Comparison of ENCODE assay signal across 39 mouse cellular contexts in genomic region chr2:164603482-164603881, GRCm38 (mm10). TPM values are rescaled to one million over a fixed set of nuclear protein-coding genes. Genes with fewer than 3 reads are reported as not detected.
DNase-seq lines count a peak whose midpoint lies in the region; ATAC-seq and TF ChIP-seq lines count a peak whose summit lies in the region.
"Had no signal": no experiment of that assay in that cellular context is flagged by ENCODE, and none has a peak within 500 bp of the region (broad histone marks: within the 10 kb centered on the region; RNA-seq: fewer than 3 reads in every experiment).

No protein-coding gene starts in this region.

- H3K4me2 ChIP-seq in lung, postnatal 0 days (replicated peaks; ENCODE audit: low read depth, low read length), result no peak overlapping the region
- H3K4me2 ChIP-seq: embryonic facial prominence, embryonic 12.5 days; heart, embryonic 11.5 days; hindbrain, embryonic 13.5 days; midbrain, embryonic 11.5 days; neural tube, embryonic 13.5 days had no signal

- no peak for TF ChIP-seq EP300 in lung, postnatal 0 days (IDR thresholded peaks at IDR 0.05)

- no peak for ATAC-seq in lung, postnatal 0 days
- ATAC-seq: forebrain, embryonic 16.5 days; inflammation-experienced regulatory T-cells, adult 6 months; Patski had no signal

- no peak overlapping the region for H3K4me3 ChIP-seq in layer of hippocampus, adult 2 months
- no peak overlapping the region for H3K4me3 ChIP-seq in lung, postnatal 0 days (ENCODE audit: low read depth, low read length)
- H3K4me3 ChIP-seq in ES-E14 (ENCODE audit: insufficient read depth in 1 of 2, low read depth in 1 of 2, low read length in 2 of 2, poor library complexity in 1 of 2, severe bottlenecking in 1 of 2), result no peak overlapping the region
- H3K4me3 ChIP-seq: embryonic facial prominence, embryonic 12.5 days; gastrocnemius, adult 2 months; hindbrain, embryonic 13.5 days; neural tube, embryonic 13.5 days had no signal

- no peaks in the 10 kb centered on the region for H3K4me1 ChIP-seq in lung, postnatal 0 days (ENCODE audit: insufficient read depth, low read depth, low read length)
- no peaks in the 10 kb centered on the region for H3K4me1 ChIP-seq in ES-E14 (ENCODE audit: control insufficient read depth in 2 of 2, insufficient read depth in 2 of 2, low read length in 2 of 2, poor library complexity in 1 of 2)
- H3K4me1 ChIP-seq: embryonic facial prominence, embryonic 12.5 days; hindbrain, embryonic 13.5 days; neural tube, embryonic 13.5 days had no signal

- H3K27me3 ChIP-seq in lung, postnatal 0 days (replicated peaks; ENCODE audit: insufficient read depth, low read length), result no peaks in the 10 kb centered on the region
- H3K27me3 ChIP-seq: hindbrain, embryonic 13.5 days; neural tube, embryonic 13.5 days; Patski had no signal

- peak; percentile 28 for TF ChIP-seq CTCF in layer of hippocampus, adult 2 months (conservative IDR thresholded peaks at IDR 0.05)
- TF ChIP-seq CTCF in lung, postnatal 0 days (IDR thresholded peaks at IDR 0.05), result peak; percentile 13; the same call in 1 of the 2 replicates
- TF ChIP-seq CTCF in brain, embryonic 14.5 days (IDR thresholded peaks at IDR 0.05; ENCODE audit: borderline replicate concordance, extremely low read depth, insufficient read depth, insufficient read length), result peak; percentile 18; the same call in 1 of the 2 replicates

- H3K9me3 ChIP-seq in lung, postnatal 0 days (ENCODE audit: low read length), result no peaks in the 10 kb centered on the region
- no peaks in the 10 kb centered on the region for H3K9me3 ChIP-seq in ES-E14 (ENCODE audit: control insufficient read depth, insufficient read depth, low read depth, low read length)
- H3K9me3 ChIP-seq: hindbrain, embryonic 13.5 days; neural tube, embryonic 13.5 days had no signal

- 91% methylated on average over 3 of the region's 3 CpGs for WGBS in lung, postnatal 0 days

- H3K9ac ChIP-seq in lung, postnatal 0 days (replicated peaks; ENCODE audit: low read depth), result no peak overlapping the region
- H3K9ac ChIP-seq in ES-E14 (ENCODE audit: insufficient read depth, low read depth, low read length, poor library complexity, severe bottlenecking), result no peak overlapping the region
- H3K9ac ChIP-seq: embryonic facial prominence, embryonic 12.5 days; hindbrain, embryonic 13.5 days; neural tube, embryonic 13.5 days had no signal

- in situ Hi-C loops in ES-E14 (cut with MboI; ENCODE audit: low sequenced_read_pairs in 2 of 2, unreplicated experiment in 2 of 2), result no loop called here

- no peak overlapping the region for H3K27ac ChIP-seq in layer of hippocampus, adult 2 months
- H3K27ac ChIP-seq in lung, postnatal 0 days (ENCODE audit: low read length), result no peak overlapping the region
- no peak overlapping the region for H3K27ac ChIP-seq in ES-E14 (ENCODE audit: insufficient read depth, low read depth, low read length, poor library complexity, severe bottlenecking)
- H3K27ac ChIP-seq: embryonic facial prominence, embryonic 12.5 days; gastrocnemius, adult 2 months; hindbrain, embryonic 13.5 days; neural tube, embryonic 13.5 days had no signal

- H3K36me3 ChIP-seq in lung, postnatal 0 days (ENCODE audit: insufficient read depth, low read length), result no peaks in the 10 kb centered on the region
- no peaks in the 10 kb centered on the region for H3K36me3 ChIP-seq in ES-E14 (ENCODE audit: control insufficient read depth, insufficient read depth, low read length, poor library complexity, severe bottlenecking)
- H3K36me3 ChIP-seq: embryonic facial prominence, embryonic 12.5 days; hindbrain, embryonic 13.5 days; neural tube, embryonic 13.5 days had no signal

- DNase-seq in layer of hippocampus, adult 2 months (ENCODE audit: low spot score in 2 of 2), result no peak
- DNase-seq in layer of hippocampus, adult 18-20 months (ENCODE audit: low spot score in 2 of 2), result no peak
- no peak for DNase-seq in lung, postnatal 0 days (ENCODE audit: low spot score)
- no peak for DNase-seq in lung, postnatal 25 days (ENCODE audit: low spot score)
- peak; percentile 35 for DNase-seq in ES-E14 (ENCODE audit: low read depth, low spot score)
- no peak for DNase-seq in brain, embryonic 14.5 days (ENCODE audit: low read depth)
- no peak for DNase-seq in right cerebral cortex, postnatal 36 days (ENCODE audit: low spot score in 2 of 2)
- no peak for DNase-seq in adipocyte (ENCODE audit: low spot score)
- DNase-seq: adrenal gland, postnatal 14 days; cerebellum, adult 11-12 months; cerebellum, adult 9-11 months; embryo, embryonic 11 days; gastrocnemius, adult 2 months; gastrocnemius, postnatal 36 days; heart, adult 18-20 months; heart, postnatal 36 days; kidney, adult 11 months; kidney, postnatal 36 days; layer of hippocampus, postnatal 36 days; lung, adult 18-20 months; lung, postnatal 36 days; thymus, adult 2 months; thymus, postnatal 36 days had no signal

- TF ChIP-seq POLR2A in brain, embryonic 14.5 days (IDR thresholded peaks at IDR 0.05; ENCODE audit: borderline replicate concordance, extremely low read depth, insufficient read depth, insufficient read length, poor library complexity, severe bottlenecking), result no peak

TF ChIP-seq in ES-E14, 5 proteins besides CTCF, POLR2A, EP300 and RAD21:
- TF ChIP-seq CHD2 (IDR thresholded peaks at IDR 0.05; ENCODE audit: low read depth, low read length) (no peak), ZC3H11A (IDR thresholded peaks at IDR 0.05; ENCODE audit: borderline replicate concordance, low read depth, low read length) (no peak), HCFC1 (IDR thresholded peaks at IDR 0.05; ENCODE audit: borderline replicate concordance, insufficient read depth, low read length) (no peak), ZNF384 (IDR thresholded peaks at IDR 0.05; ENCODE audit: low read depth, low read length) (no peak), MAFK (IDR thresholded peaks at IDR 0.05; ENCODE audit: insufficient read depth, low read depth, low read length) (no peak)

RNA-seq across cellular contexts. Expression of gene Wfdc6b, which starts 9.8 kb away (rescaled TPM):
- total RNA-seq in layer of hippocampus, adult 2 months (2021), result not detected
- not detected for total RNA-seq in layer of hippocampus, adult 18-20 months (2021)
- polyA plus RNA-seq in lung, postnatal 0 days (2015; fragmentation: Nextera tagmentation; extraction: Ambion mirVana), result 0.90 and 1.3 TPM in 2 replicates
- total RNA-seq in ES-E14 (2012; rRNA removed), result not detected in 2 replicates
- not detected in 2 replicates for polyA plus RNA-seq in brain, embryonic 14.5 days (2012; rRNA removed)
- total RNA-seq: adrenal gland, postnatal 14 days; gastrocnemius, adult 2 months; gastrocnemius, postnatal 36 days; heart, adult 18-20 months; heart, postnatal 36 days; layer of hippocampus, postnatal 36 days; left cerebral cortex, postnatal 14 days; liver, adult 2 months; megakaryocyte, adult 5-6 weeks had no signal
- polyA plus RNA-seq: embryonic facial prominence, embryonic 12.5 days; forebrain, embryonic 16.5 days; heart, embryonic 11.5 days; heart, embryonic 16.5 days; hindbrain, embryonic 13.5 days; inflammation-experienced regulatory T-cells, adult 6 months; kidney, embryonic 14.5 days; limb, embryonic 11.5 days; liver, adult 2 months; midbrain, embryonic 11.5 days; neural tube, embryonic 13.5 days; Patski; small intestine, adult 2 months; stomach, embryonic 14.5 days; thymus, adult 2 months had no signal

RNA-seq across cellular contexts. Expression of gene Wfdc8, which starts 9.9 kb away (rescaled TPM):
- total RNA-seq in layer of hippocampus, adult 2 months (2021), result not detected
- not detected for total RNA-seq in layer of hippocampus, adult 18-20 months (2021)
- 0.36 and 0.43 TPM in 2 replicates for polyA plus RNA-seq in lung, postnatal 0 days (2015; fragmentation: Nextera tagmentation; extraction: Ambion mirVana)
- total RNA-seq in ES-E14 (2012; rRNA removed), result not detected in 2 replicates
- not detected in 2 replicates for polyA plus RNA-seq in brain, embryonic 14.5 days (2012; rRNA removed)
- total RNA-seq: adrenal gland, postnatal 14 days; gastrocnemius, adult 2 months; gastrocnemius, postnatal 36 days; heart, adult 18-20 months; heart, postnatal 36 days; layer of hippocampus, postnatal 36 days; left cerebral cortex, postnatal 14 days; liver, adult 2 months; megakaryocyte, adult 5-6 weeks had no signal
- polyA plus RNA-seq: embryonic facial prominence, embryonic 12.5 days; forebrain, embryonic 16.5 days; heart, embryonic 11.5 days; heart, embryonic 16.5 days; hindbrain, embryonic 13.5 days; inflammation-experienced regulatory T-cells, adult 6 months; kidney, embryonic 14.5 days; limb, embryonic 11.5 days; liver, adult 2 months; midbrain, embryonic 11.5 days; neural tube, embryonic 13.5 days; Patski; small intestine, adult 2 months; stomach, embryonic 14.5 days; thymus, adult 2 months had no signal

RNA-seq across cellular contexts. Expression of gene Eppin, which starts 10.1 kb away (rescaled TPM):
- total RNA-seq in layer of hippocampus, adult 2 months (2021), result not detected
- total RNA-seq in layer of hippocampus, adult 18-20 months (2021), result not detected
- not detected in 2 replicates for polyA plus RNA-seq in lung, postnatal 0 days (2015; fragmentation: Nextera tagmentation; extraction: Ambion mirVana)
- not detected in 2 replicates for total RNA-seq in ES-E14 (2012; rRNA removed)
- not detected in 2 replicates for polyA plus RNA-seq in brain, embryonic 14.5 days (2012; rRNA removed)
- total RNA-seq: adrenal gland, postnatal 14 days; gastrocnemius, adult 2 months; gastrocnemius, postnatal 36 days; heart, adult 18-20 months; heart, postnatal 36 days; layer of hippocampus, postnatal 36 days; left cerebral cortex, postnatal 14 days; liver, adult 2 months; megakaryocyte, adult 5-6 weeks had no signal
- polyA plus RNA-seq: embryonic facial prominence, embryonic 12.5 days; forebrain, embryonic 16.5 days; heart, embryonic 11.5 days; heart, embryonic 16.5 days; hindbrain, embryonic 13.5 days; inflammation-experienced regulatory T-cells, adult 6 months; kidney, embryonic 14.5 days; limb, embryonic 11.5 days; liver, adult 2 months; midbrain, embryonic 11.5 days; neural tube, embryonic 13.5 days; Patski; small intestine, adult 2 months; stomach, embryonic 14.5 days; thymus, adult 2 months had no signal

RNA-seq across cellular contexts. Expression of gene Wfdc6a, which starts 18.2 kb away (rescaled TPM):
- not detected for total RNA-seq in layer of hippocampus, adult 2 months (2021)
- total RNA-seq in layer of hippocampus, adult 18-20 months (2021), result not detected
- polyA plus RNA-seq in lung, postnatal 0 days (2015; fragmentation: Nextera tagmentation; extraction: Ambion mirVana), result 0.93 and 1.0 TPM in 2 replicates
- total RNA-seq in ES-E14 (2012; rRNA removed), result not detected in 2 replicates
- polyA plus RNA-seq in brain, embryonic 14.5 days (2012; rRNA removed), result not detected in 2 replicates
- total RNA-seq: gastrocnemius, adult 2 months; gastrocnemius, postnatal 36 days; heart, adult 18-20 months; layer of hippocampus, postnatal 36 days; liver, adult 2 months; megakaryocyte, adult 5-6 weeks had no signal
- polyA plus RNA-seq: embryonic facial prominence, embryonic 12.5 days; forebrain, embryonic 16.5 days; heart, embryonic 11.5 days; hindbrain, embryonic 13.5 days; inflammation-experienced regulatory T-cells, adult 6 months; kidney, embryonic 14.5 days; limb, embryonic 11.5 days; midbrain, embryonic 11.5 days; neural tube, embryonic 13.5 days; Patski; small intestine, adult 2 months; thymus, adult 2 months had no signal

RNA-seq across cellular contexts. Expression of gene Spint3, which starts 30.2 kb away (rescaled TPM):
- not detected for total RNA-seq in layer of hippocampus, adult 2 months (2021)
- total RNA-seq in layer of hippocampus, adult 18-20 months (2021), result not detected
- polyA plus RNA-seq in lung, postnatal 0 days (2015; fragmentation: Nextera tagmentation; extraction: Ambion mirVana), result not detected in 2 replicates
- total RNA-seq in ES-E14 (2012; rRNA removed), result not detected in 2 replicates
- polyA plus RNA-seq in brain, embryonic 14.5 days (2012; rRNA removed), result not detected in 2 replicates
- total RNA-seq: adrenal gland, postnatal 14 days; gastrocnemius, adult 2 months; gastrocnemius, postnatal 36 days; heart, adult 18-20 months; heart, postnatal 36 days; layer of hippocampus, postnatal 36 days; left cerebral cortex, postnatal 14 days; liver, adult 2 months; megakaryocyte, adult 5-6 weeks had no signal
- polyA plus RNA-seq: embryonic facial prominence, embryonic 12.5 days; forebrain, embryonic 16.5 days; heart, embryonic 11.5 days; heart, embryonic 16.5 days; hindbrain, embryonic 13.5 days; inflammation-experienced regulatory T-cells, adult 6 months; kidney, embryonic 14.5 days; limb, embryonic 11.5 days; liver, adult 2 months; midbrain, embryonic 11.5 days; neural tube, embryonic 13.5 days; Patski; small intestine, adult 2 months; stomach, embryonic 14.5 days; thymus, adult 2 months had no signal
